Mouse (Mus musculus) neural tube, embryonic 14.5 days (tissue): ENCODE measurements at regions not wholly inside any gene's neighbourhood (a gene's known extent, or its start where the extent isn't known, plus 50 kb on each side); places are given as distances from the start of the nearest gene placed in this dataset.

Source experiments
- ATAC-seq: fragments of 200-750 bp; cut with Nextera tagmentation; 2 replicates; pipeline ENCODE4 v1.8.0; 2017; ENCODE audit warnings: low read depth, mild to moderate bottlenecking, moderate TSS enrichment, moderate library complexity
- H3K27ac ChIP-seq: fragments of 300-500 bp; sonication (generic); 2 replicates; pipeline ENCODE4 v1.5.1; 2014; ENCODE audit warnings: low read depth, mild to moderate bottlenecking, control low read depth, low read length, moderate library complexity, mixed read lengths
- H3K27me3 ChIP-seq: fragments of 300-500 bp; sonication (generic); 2 replicates; pipeline ENCODE4 v1.6.1; 2014; ENCODE audit warnings: low read length; ENCODE audit not compliant: control insufficient read depth, insufficient read depth
- H3K36me3 ChIP-seq: fragments of 300-500 bp; sonication (generic); 2 replicates; pipeline ENCODE4 v1.6.1; 2014; ENCODE audit warnings: low read length, mixed read lengths; ENCODE audit not compliant: control insufficient read depth, insufficient read depth
- H3K4me1 ChIP-seq: fragments of 300-500 bp; sonication (generic); 2 replicates; pipeline ENCODE4 v1.6.1; 2014; ENCODE audit warnings: low read length; ENCODE audit not compliant: control insufficient read depth, insufficient read depth
- H3K4me2 ChIP-seq: fragments of 300-500 bp; sonication (generic); 2 replicates; pipeline ENCODE4 v1.6.1; 2014; ENCODE audit warnings: mild to moderate bottlenecking, low read depth, low read length, control low read depth
- H3K4me3 ChIP-seq: fragments of 300-500 bp; sonication (generic); 2 replicates; pipeline ENCODE4 v1.5.1; 2014; ENCODE audit warnings: low read depth, low read length, control low read depth, mixed read lengths
- H3K9ac ChIP-seq: fragments of 300-500 bp; sonication (generic); replicated peaks from 2 replicates; pipeline ENCODE4 v1.6.1; 2014; ENCODE audit warnings: low read depth, mild to moderate bottlenecking, control low read depth, low read length, mixed read lengths
- H3K9me3 ChIP-seq: fragments of 300-500 bp; sonication (generic); 2 replicates; pipeline ENCODE4 v1.6.1; 2016; ENCODE audit warnings: low read length; ENCODE audit not compliant: control insufficient read depth
- WGBS: fragments of 180-500 bp; shearing (Covaris S2); extraction: QIAGEN DNeasy Blood & Tissue Kit; methylation state at CpG from one replicate; pipeline ENCODE4 v1.1.7; 2014; 5-methylcytosine and 5-hydroxymethylcytosine counted together

DNA sequence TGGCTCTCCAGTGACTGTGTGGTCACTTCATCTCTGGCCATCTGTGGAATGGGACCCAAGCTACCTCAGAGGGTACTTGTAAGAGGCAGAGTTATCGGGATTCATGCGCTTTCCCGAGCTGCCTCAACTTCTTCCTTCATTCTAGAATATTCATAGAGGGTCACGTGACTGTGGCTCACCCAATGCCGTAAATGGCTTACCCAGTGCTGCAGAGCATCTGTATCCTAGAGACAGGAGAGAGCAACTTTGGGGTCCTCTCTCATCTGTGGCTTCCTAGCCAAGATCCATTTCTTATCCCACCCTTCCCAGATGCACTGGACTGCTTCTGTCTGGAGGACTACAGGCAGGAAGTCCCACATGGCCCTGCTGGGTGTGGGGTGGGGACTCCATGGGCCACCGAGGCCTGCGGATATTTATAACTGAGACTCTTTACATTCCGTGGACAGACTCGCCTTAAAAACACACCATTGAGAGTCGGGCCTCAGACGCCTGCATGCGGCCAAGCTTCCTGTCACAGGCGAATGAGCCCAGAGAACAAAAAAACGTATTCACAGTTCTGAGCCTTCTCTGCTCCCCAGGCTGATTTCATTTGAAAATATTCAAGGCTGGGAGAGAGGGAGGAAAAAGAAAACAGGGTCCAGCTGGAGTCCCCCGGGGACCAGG is 138.3 kb upstream of the Haao start:
- Histone ChIP-seq H3K27me3 (no peaks in the 10 kb centered on the region), H3K4me1 (peaks cover 11% of the 10 kb centered on the region; the same call in 1 of the 2 replicates), H3K4me2 (no peak overlapping the region), H3K9ac (no peak overlapping the region), H3K27ac (no peak overlapping the region; the same call in 1 of the 2 replicates), H3K36me3 (no peaks in the 10 kb centered on the region), H3K4me3 (no peak overlapping the region), H3K9me3 (no peaks in the 10 kb centered on the region)
- peak; percentile 19; the same call in 1 of the 2 replicates for ATAC-seq
- 47% methylated on average over 15 of the region's 15 CpGs for WGBS

DNA sequence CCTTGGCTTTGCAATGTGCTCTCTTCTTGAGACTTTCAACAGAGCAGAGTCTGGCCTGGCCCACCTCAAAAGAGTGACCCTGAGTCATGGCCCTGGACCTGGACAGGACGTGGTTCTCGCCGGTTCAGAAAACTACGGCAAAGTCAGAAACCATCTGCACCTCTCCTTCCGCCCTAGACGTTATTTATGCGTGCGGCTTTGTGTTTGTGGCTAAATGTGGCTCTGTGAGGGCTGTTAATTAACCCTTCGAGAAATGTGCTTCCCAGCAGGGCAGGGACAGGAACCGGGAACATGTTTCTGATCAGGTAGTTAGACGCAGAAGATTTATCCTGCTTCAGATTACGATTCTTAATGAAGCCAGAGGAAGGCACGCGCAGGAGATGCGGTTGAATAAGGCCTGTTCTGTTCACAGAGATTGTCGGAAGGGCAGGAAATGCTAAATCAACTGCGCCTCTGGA is 137.6 kb upstream of the Haao start:
- no peaks in the 10 kb centered on the region for H3K9me3 ChIP-seq

DNA sequence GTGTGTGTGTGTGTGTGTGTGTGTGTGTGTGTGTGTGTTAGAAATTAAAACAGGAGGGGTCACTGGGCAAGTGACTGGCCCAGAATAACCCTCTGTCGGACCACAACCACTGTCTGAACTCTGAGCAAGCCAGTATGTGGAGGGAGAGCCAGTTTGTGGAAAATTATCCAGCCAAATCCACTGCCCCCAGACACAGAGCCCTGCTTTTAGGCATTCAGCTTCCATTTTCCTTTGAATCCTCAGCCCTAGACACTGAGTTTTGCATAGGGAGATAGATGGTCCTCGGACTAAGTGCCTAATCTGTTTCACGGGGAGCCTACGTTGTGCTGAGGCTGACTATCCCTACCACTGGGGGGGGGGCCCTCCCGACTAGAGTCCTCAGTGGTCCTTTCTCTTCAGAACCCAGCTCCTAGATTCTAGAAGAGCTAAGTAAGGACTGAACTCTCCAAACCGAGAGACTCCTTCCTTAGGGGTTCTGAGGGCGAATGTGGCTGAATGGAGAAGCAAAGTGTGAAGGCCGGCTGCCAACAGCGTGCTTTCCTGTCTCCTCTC is 136.2 kb upstream of the Haao start:
- no peak overlapping the region for H3K4me2 ChIP-seq
- WGBS = 91% methylated on average over 9 of the region's 9 CpGs
- H3K27me3 ChIP-seq = no peaks in the 10 kb centered on the region
- H3K36me3 ChIP-seq = no peaks in the 10 kb centered on the region
- no peak overlapping the region for H3K9ac ChIP-seq
- H3K4me3 ChIP-seq = no peak overlapping the region
- H3K9me3 ChIP-seq = no peaks in the 10 kb centered on the region
- no peak overlapping the region for H3K27ac ChIP-seq
- H3K4me1 ChIP-seq = peaks cover 11% of the 10 kb centered on the region; the same call in 1 of the 2 replicates
- ATAC-seq = no peak

More for the DNA sequence above, 137.6 kb upstream of the Haao start:
- 14% methylated on average over 17 of the region's 17 CpGs for WGBS
- H3K4me2 ChIP-seq = no peak overlapping the region
- H3K27me3 ChIP-seq = no peaks in the 10 kb centered on the region
- H3K36me3 ChIP-seq = no peaks in the 10 kb centered on the region
- ATAC-seq = 0 out of 2 replicates have a peak, but pooled peaks have one; percentile 9
- H3K4me1 ChIP-seq = peaks cover 11% of the 10 kb centered on the region; the same call in 1 of the 2 replicates
- H3K9ac ChIP-seq = no peak overlapping the region
- peak overlapping the region; percentile 44; the same call in 1 of the 2 replicates for H3K27ac ChIP-seq
- H3K4me3 ChIP-seq = no peak overlapping the region

GRCm38 (mm10) chr17:83983070-83983836 is 135.5 kb upstream of the Haao start:
- H3K4me3 ChIP-seq = no peak overlapping the region
- no peaks in the 10 kb centered on the region for H3K27me3 ChIP-seq
- 36% methylated on average over 18 of the region's 18 CpGs for WGBS
- ATAC-seq = no peak
- H3K9ac ChIP-seq = no peak overlapping the region
- no peaks in the 10 kb centered on the region for H3K36me3 ChIP-seq
- H3K9me3 ChIP-seq = no peaks in the 10 kb centered on the region
- peaks cover 11% of the 10 kb centered on the region; the same call in 1 of the 2 replicates for H3K4me1 ChIP-seq
- H3K27ac ChIP-seq = peak overlapping the region; percentile 46; the same call in 1 of the 2 replicates
- no peak overlapping the region for H3K4me2 ChIP-seq

DNA sequence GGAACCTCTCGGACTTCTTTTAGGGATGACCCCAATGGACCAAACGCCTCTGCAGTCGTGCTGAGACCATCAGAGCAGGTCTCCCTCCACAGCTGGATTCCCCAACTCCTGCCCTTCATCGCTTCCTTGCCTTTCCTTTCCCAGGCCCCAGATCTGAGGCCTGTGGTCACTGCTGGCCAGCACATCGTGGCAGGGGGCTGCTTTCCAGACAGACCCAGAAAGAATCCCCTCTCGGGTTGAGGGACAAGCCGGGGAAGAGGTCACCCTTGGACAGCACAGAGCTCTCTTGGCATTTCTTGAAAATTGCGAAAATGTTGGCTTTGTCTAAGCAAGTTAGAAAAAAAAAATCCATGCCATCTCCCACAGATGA is 134.9 kb upstream of the Haao start:
- H3K27me3 ChIP-seq = no peaks in the 10 kb centered on the region
- no peak for ATAC-seq
- H3K9me3 ChIP-seq = no peaks in the 10 kb centered on the region
- H3K27ac ChIP-seq = peak overlapping the region; percentile 46
- H3K36me3 ChIP-seq = no peaks in the 10 kb centered on the region
- no peak overlapping the region for H3K4me2 ChIP-seq
- H3K4me3 ChIP-seq = no peak overlapping the region
- H3K4me1 ChIP-seq = peaks cover 11% of the 10 kb centered on the region; the same call in 1 of the 2 replicates
- 60% methylated on average over 8 of the region's 8 CpGs for WGBS
- H3K9ac ChIP-seq = no peak overlapping the region

GRCm38 (mm10) chr17:83978858-83979470 is 131.2 kb upstream of the Haao start:
- H3K27ac ChIP-seq = no peak overlapping the region
- 74% methylated on average over 7 of the region's 7 CpGs for WGBS
- ATAC-seq = no peak
- no peak overlapping the region for H3K9ac ChIP-seq
- no peaks in the 10 kb centered on the region for H3K36me3 ChIP-seq
- H3K4me3 ChIP-seq = no peak overlapping the region
- H3K27me3 ChIP-seq = no peaks in the 10 kb centered on the region
- H3K4me1 ChIP-seq = peaks cover 6% of the 10 kb centered on the region; the same call in 1 of the 2 replicates
- H3K4me2 ChIP-seq = no peak overlapping the region
- no peaks in the 10 kb centered on the region for H3K9me3 ChIP-seq

GRCm38 (mm10) chr17:83977725-83978124 is 130.0 kb upstream of the Haao start:
- no peak overlapping the region for H3K4me3 ChIP-seq
- 84% methylated on average over 11 of the region's 11 CpGs for WGBS
- no peak overlapping the region for H3K4me2 ChIP-seq
- no peaks in the 10 kb centered on the region for H3K36me3 ChIP-seq
- H3K9ac ChIP-seq = no peak overlapping the region
- no peaks in the 10 kb centered on the region for H3K27me3 ChIP-seq
- H3K27ac ChIP-seq = no peak overlapping the region
- H3K4me1 ChIP-seq = peaks cover under 1% of the 10 kb centered on the region; the same call in 1 of the 2 replicates
- no peaks in the 10 kb centered on the region for H3K9me3 ChIP-seq
- ATAC-seq = no peak

- H3K4me1 ChIP-seq = peaks cover 4% of the 10 kb centered on the region; the same call in 1 of the 2 replicates
- 95% methylated on average over 7 of the region's 7 CpGs for WGBS
- ATAC-seq = no peak
- H3K4me3 ChIP-seq = no peak overlapping the region
- H3K9ac ChIP-seq = no peak overlapping the region
- H3K27ac ChIP-seq = no peak overlapping the region
- no peak overlapping the region for H3K4me2 ChIP-seq
- no peaks in the 10 kb centered on the region for H3K27me3 ChIP-seq
- H3K36me3 ChIP-seq = no peaks in the 10 kb centered on the region
- H3K9me3 ChIP-seq = no peaks in the 10 kb centered on the region
Measured at GRCm38 (mm10) chr17:83975813-83976212, 128.1 kb upstream of the Haao start.
